Mouse (Mus musculus): Measurements from ENCODE around the gene Cenpv. TPM values are rescaled to one million over a fixed set of nuclear protein-coding genes. Genes with fewer than 3 reads are reported as not detected.

The Cenpv gene
- total and polyA plus RNA-seq, 3 experiments, result 24.4 to 107 (median 33.6) TPM

DNA sequence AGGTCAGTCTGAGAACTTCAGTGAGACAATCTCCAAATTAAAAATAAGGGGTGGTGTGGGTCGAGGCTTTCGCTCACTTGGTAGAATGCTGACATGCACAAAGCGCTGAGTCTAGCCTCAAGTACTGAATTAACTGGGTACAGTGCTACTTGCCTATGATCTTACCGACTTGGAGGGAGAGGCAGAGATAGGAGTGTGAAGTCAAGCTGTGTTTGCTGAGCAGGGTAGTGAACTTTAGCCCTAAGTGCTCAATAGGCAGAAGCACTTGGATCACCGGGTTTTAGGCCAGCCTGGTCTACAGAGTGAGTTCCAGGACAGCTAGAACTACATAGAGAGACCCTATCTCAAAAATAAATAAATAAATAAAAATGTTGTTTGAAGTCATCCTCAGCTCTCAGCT lies 18.1 kb upstream of the Cenpv start:
- Histone ChIP-seq H3K4me1 (ENCODE audit: control insufficient read depth in 1 of 2, insufficient read depth in 2 of 2) (peaks cover 6 to 41% of the 10 kb centered on the region in 2 experiments; a peak in 3 of 4 replicates), H3K27me3 (replicated peaks) (no peaks in the 10 kb centered on the region), H3K79me2 (replicated peaks; ENCODE audit: control insufficient read depth, extremely low read depth, insufficient read depth, poor library complexity, severe bottlenecking) (peaks cover 24% of the 10 kb centered on the region), H3K4me2 (ENCODE audit: insufficient read depth, low read depth, poor library complexity, severe bottlenecking) (no peak overlapping the region), H3K36me3 (replicated peaks in 1 of 2; ENCODE audit: control insufficient read depth in 1 of 2, insufficient read depth in 1 of 2, low read length in 1 of 2) (peaks cover 18 to 26% of the 10 kb centered on the region in 2 experiments), H3K9ac (ENCODE audit: insufficient read depth, low read depth) (no peak overlapping the region), H3K4me3 (replicated peaks in 1 of 3; ENCODE audit: low read depth in 2 of 3, low read length in 2 of 3, poor library complexity in 1 of 3) (no peak overlapping the region), H3K27ac (ENCODE audit: insufficient read depth, low read depth) (no peak overlapping the region), H3K9me3 (replicated peaks; ENCODE audit: low read length) (peaks cover 3% of the 10 kb centered on the region)
- dilution Hi-C loops (cut with MboI; ENCODE audit: extremely low pct_ligation_motif_present, extremely low pct_unique_long_range_greater_than_20kb, low sequenced_read_pairs) (no loop called here), in situ Hi-C loops (cut with MboI; ENCODE audit: low pct_ligation_motif_present, low pct_unique_long_range_greater_than_20kb, low sequenced_read_pairs) (no loop called here)
- DNase-seq (ENCODE audit: extremely low read depth), result no peak
- TF ChIP-seq TBP (conservative IDR thresholded peaks at IDR 0.05; ENCODE audit: low read depth, low read length) (no peak), ETS1 (conservative IDR thresholded peaks at IDR 0.05; ENCODE audit: low read depth, low read length) (no peak), MAX (IDR thresholded peaks at IDR 0.05; ENCODE audit: low read length) (no peak), ZKSCAN1 (IDR thresholded peaks at IDR 0.05; ENCODE audit: borderline replicate concordance, low read depth, low read length) (no peak), MAZ (IDR thresholded peaks at IDR 0.05; ENCODE audit: low read depth, low read length) (no peak), CTCF (conservative IDR thresholded peaks at IDR 0.05 in 1 of 2, IDR thresholded peaks at IDR 0.05 in 1 of 2; ENCODE audit: low read depth in 2 of 2, low read length in 2 of 2) (no peak), ZNF384 (IDR thresholded peaks at IDR 0.05; ENCODE audit: low read depth, low read length) (no peak), PAX5 (IDR thresholded peaks at IDR 0.05; ENCODE audit: low read length) (no peak)

DNA sequence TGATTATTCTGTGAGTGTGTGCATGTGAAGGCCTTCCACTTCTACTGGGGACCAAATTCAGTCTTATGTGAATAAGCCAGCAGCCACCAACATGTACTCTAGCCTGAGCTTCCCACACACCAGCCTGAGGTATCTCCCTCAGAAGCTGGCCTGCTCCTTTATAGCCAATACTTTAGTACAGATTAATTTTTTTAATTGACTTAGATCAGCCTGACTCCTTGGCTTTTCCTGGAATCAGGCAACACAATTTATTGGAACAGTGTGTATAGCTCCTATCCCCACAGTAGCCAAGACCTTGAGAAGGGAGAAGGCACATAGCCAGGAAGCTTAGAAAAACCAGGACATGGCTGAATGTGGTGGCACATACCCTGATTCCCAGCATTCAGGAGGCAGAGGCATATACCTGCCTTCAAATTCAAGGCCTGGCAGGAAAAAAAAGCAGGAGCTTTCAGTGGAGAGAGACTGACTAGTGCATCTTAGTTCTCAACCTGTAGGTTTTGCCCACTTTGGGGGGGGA lies 16.9 kb upstream of the Cenpv start:
- Histone ChIP-seq H3K36me3 (replicated peaks in 1 of 2; ENCODE audit: control insufficient read depth in 1 of 2, insufficient read depth in 1 of 2, low read length in 1 of 2) (peaks cover 18 to 26% of the 10 kb centered on the region in 2 experiments), H3K9me3 (replicated peaks; ENCODE audit: low read length) (peaks cover 3% of the 10 kb centered on the region), H3K4me2 (ENCODE audit: insufficient read depth, low read depth, poor library complexity, severe bottlenecking) (no peak overlapping the region), H3K79me2 (replicated peaks; ENCODE audit: control insufficient read depth, extremely low read depth, insufficient read depth, poor library complexity, severe bottlenecking) (peaks cover 31% of the 10 kb centered on the region), H3K4me3 (replicated peaks in 1 of 3; ENCODE audit: low read depth in 2 of 3, low read length in 2 of 3, poor library complexity in 1 of 3) (no peak overlapping the region), H3K9ac (ENCODE audit: insufficient read depth, low read depth) (no peak overlapping the region), H3K27ac (ENCODE audit: insufficient read depth, low read depth) (no peak overlapping the region), H3K4me1 (ENCODE audit: control insufficient read depth in 1 of 2, insufficient read depth in 2 of 2) (peaks cover 6 to 41% of the 10 kb centered on the region in 2 experiments; a peak in 3 of 4 replicates), H3K27me3 (replicated peaks) (no peaks in the 10 kb centered on the region)
- DNase-seq (ENCODE audit: extremely low read depth), result no peak
- dilution Hi-C loops (cut with MboI; ENCODE audit: extremely low pct_ligation_motif_present, extremely low pct_unique_long_range_greater_than_20kb, low sequenced_read_pairs) (no loop called here), in situ Hi-C loops (cut with MboI; ENCODE audit: low pct_ligation_motif_present, low pct_unique_long_range_greater_than_20kb, low sequenced_read_pairs) (no loop called here)
- TF ChIP-seq USF1 (IDR thresholded peaks at IDR 0.05; ENCODE audit: low read depth, low read length) (no peak), JUN (IDR thresholded peaks at IDR 0.05; ENCODE audit: insufficient read depth, low read depth, low read length) (no peak), KAT2A (IDR thresholded peaks at IDR 0.05; ENCODE audit: insufficient replicate concordance, low read length) (no peak), CHD2 (IDR thresholded peaks at IDR 0.05; ENCODE audit: low read length) (peak; percentile 8; the same call in 1 of the 2 replicates), NRF1 (IDR thresholded peaks at IDR 0.05; ENCODE audit: low read depth, low read length) (no peak), ETS1 (conservative IDR thresholded peaks at IDR 0.05; ENCODE audit: low read depth, low read length) (no peak)

Measured in CH12.LX (cell line).